Mouse (Mus musculus): ENCODE data around the gene Txnip.

- TF ChIP-seq CTCF (conservative IDR thresholded peaks at IDR 0.05; ENCODE audit: low read length) (no peak), POU5F1 (IDR thresholded peaks at IDR 0.05; ENCODE audit: borderline replicate concordance, low read length) (no peak), NANOG (IDR thresholded peaks at IDR 0.05; ENCODE audit: borderline replicate concordance, low read length) (no peak)
Observed at GRCm38 (mm10) chr3:96606618-96607017, 48.9 kb downstream of the Txnip start.
